Mouse (Mus musculus): ENCODE data around the gene Fras1.

- TF ChIP-seq CTCF (IDR thresholded peaks at IDR 0.05; ENCODE audit: insufficient read depth, low read depth, low read length) (no peak), POLR2A (IDR thresholded peaks at IDR 0.05; ENCODE audit: insufficient read depth, low read depth, low read length) (no peak)
Measured at GRCm38 (mm10) chr5:96421550-96421949, 47.8 kb downstream of the Fras1 start.

Data from olfactory bulb, adult 2 months (tissue).